Mouse (Mus musculus) kidney, adult 18-20 months (tissue): ENCODE data around the gene Prss1.
"Not testable (repeated sequence)": the region's sequence is repeated elsewhere in the genome, so short reads cannot be mapped to it uniquely, and the experiment has no call there.

Experiments used
- DNase-seq: peaks from one replicate; pipeline ENCODE4 v3.0.0; 2021

Gene Prss1

GRCm38 (mm10) chr6:41458632-41459031 is at the start of gene Prss1:
Gene Prss1, plus strand, starts transcription at chr6:41458932.
- not testable (repeated sequence) for DNase-seq

GRCm38 (mm10) chr6:41442261-41442660 is 16.5 kb upstream of the Prss1 start:
- not testable (repeated sequence) for DNase-seq

GRCm38 (mm10) chr6:41446045-41446444 is 12.7 kb upstream of the Prss1 start, which contains the start of gene Gm10334:
Gene Gm10334, minus strand, starts transcription at chr6:41446145.
- DNase-seq: not testable (repeated sequence)

GRCm38 (mm10) chr6:41499374-41499773 is 40.6 kb downstream of the Prss1 start:
- DNase-seq: no peak

- DNase-seq: no peak
Measured at GRCm38 (mm10) chr6:41504915-41505314, 46.2 kb downstream of the Prss1 start.

- DNase-seq: no peak
Measured at GRCm38 (mm10) chr6:41505323-41505722, 46.6 kb downstream of the Prss1 start.
